Mouse (Mus musculus): ENCODE measurements at regions not wholly inside any gene's neighbourhood (a gene's known extent, or its start where the extent isn't known, plus 50 kb on each side); places are given as distances from the start of the nearest gene placed in this dataset.

- DNase-seq: no peak
Observed at GRCm38 (mm10) chr4:74466081-74466480, 223.8 kb downstream of the Kdm4c start.

GRCm38 (mm10) chr4:74512489-74512888, 270.2 kb downstream of the Kdm4c start:
- DNase-seq: no peak

- DNase-seq: no peak
Observed at GRCm38 (mm10) chr4:74553888-74554287, 311.6 kb downstream of the Kdm4c start.

- peak in 1 of 2 experiments; percentile 6 for DNase-seq
Observed at GRCm38 (mm10) chr4:74563565-74563964, 321.3 kb downstream of the Kdm4c start.

GRCm38 (mm10) chr4:74586400-74586799, 344.1 kb downstream of the Kdm4c start:
- DNase-seq: no peak

- DNase-seq: no peak
Observed at GRCm38 (mm10) chr4:74587125-74587524, 344.8 kb downstream of the Kdm4c start.

- DNase-seq: no peak
Observed at GRCm38 (mm10) chr4:74588761-74589160, 346.5 kb downstream of the Kdm4c start.

GRCm38 (mm10) chr4:74613032-74613431, 370.7 kb downstream of the Kdm4c start:
- DNase-seq: peak; percentile 23 to 45

Data from kidney, adult 8-10 months (tissue).